Mouse (Mus musculus): ENCODE measurements at regions not wholly inside any gene's neighbourhood (a gene's known extent, or its start where the extent isn't known, plus 50 kb on each side); places are given as distances from the start of the nearest gene placed in this dataset.

GRCm38 (mm10) chr14:102837602-102838001 lies 144.8 kb downstream of the Kctd12 start:
- DNase-seq: no peak
- TF ChIP-seq CTCF (IDR thresholded peaks at IDR 0.05; ENCODE audit: borderline replicate concordance, insufficient read depth, low read depth, low read length) (no peak), POLR2A (IDR thresholded peaks at IDR 0.05; ENCODE audit: borderline replicate concordance, insufficient read depth, low read length) (no peak)
- H3K27me3 ChIP-seq (ENCODE audit: control insufficient read depth, insufficient read depth, low read length): no peaks in the 10 kb centered on the region
- no peak overlapping the region for H3K27ac ChIP-seq (ENCODE audit: insufficient read depth, low read length)
- no peak overlapping the region for H3K4me3 ChIP-seq (replicated peaks; ENCODE audit: insufficient read depth, low read depth, low read length)
- 70% methylated on average over 1 of the region's 1 CpGs for WGBS
- H3K4me1 ChIP-seq (ENCODE audit: control insufficient read depth, insufficient read depth, low read length): no peaks in the 10 kb centered on the region

GRCm38 (mm10) chr14:102835118-102835769 lies 147.2 kb downstream of the Kctd12 start:
- no peak overlapping the region for H3K4me3 ChIP-seq (replicated peaks; ENCODE audit: insufficient read depth, low read depth, low read length)
- H3K4me1 ChIP-seq (ENCODE audit: control insufficient read depth, insufficient read depth, low read length): no peaks in the 10 kb centered on the region
- no peak for DNase-seq
- no peak overlapping the region for H3K27ac ChIP-seq (ENCODE audit: insufficient read depth, low read length)
- TF ChIP-seq CTCF (IDR thresholded peaks at IDR 0.05; ENCODE audit: borderline replicate concordance, insufficient read depth, low read depth, low read length): no peak
- TF ChIP-seq POLR2A (IDR thresholded peaks at IDR 0.05; ENCODE audit: borderline replicate concordance, insufficient read depth, low read length): no peak
- WGBS: 88% methylated on average over 11 of the region's 11 CpGs
- no peaks in the 10 kb centered on the region for H3K27me3 ChIP-seq (ENCODE audit: control insufficient read depth, insufficient read depth, low read length)

GRCm38 (mm10) chr14:102828442-102828841 lies 154.0 kb downstream of the Kctd12 start:
- no peak for TF ChIP-seq POLR2A (IDR thresholded peaks at IDR 0.05; ENCODE audit: borderline replicate concordance, insufficient read depth, low read length)
- no peak for TF ChIP-seq CTCF (IDR thresholded peaks at IDR 0.05; ENCODE audit: borderline replicate concordance, insufficient read depth, low read depth, low read length)
- Histone ChIP-seq H3K4me1 (ENCODE audit: control insufficient read depth, insufficient read depth, low read length) (no peaks in the 10 kb centered on the region), H3K27ac (ENCODE audit: insufficient read depth, low read length) (no peak overlapping the region), H3K27me3 (ENCODE audit: control insufficient read depth, insufficient read depth, low read length) (no peaks in the 10 kb centered on the region), H3K4me3 (replicated peaks; ENCODE audit: insufficient read depth, low read depth, low read length) (no peak overlapping the region)
- 88% methylated on average over 3 of the region's 3 CpGs for WGBS
- DNase-seq: no peak

GRCm38 (mm10) chr14:102827756-102828384 lies 154.6 kb downstream of the Kctd12 start:
- TF ChIP-seq CTCF (IDR thresholded peaks at IDR 0.05; ENCODE audit: borderline replicate concordance, insufficient read depth, low read depth, low read length) (no peak), POLR2A (IDR thresholded peaks at IDR 0.05; ENCODE audit: borderline replicate concordance, insufficient read depth, low read length) (no peak)
- Histone ChIP-seq H3K27ac (ENCODE audit: insufficient read depth, low read length) (no peak overlapping the region), H3K4me3 (replicated peaks; ENCODE audit: insufficient read depth, low read depth, low read length) (no peak overlapping the region), H3K4me1 (ENCODE audit: control insufficient read depth, insufficient read depth, low read length) (no peaks in the 10 kb centered on the region), H3K27me3 (ENCODE audit: control insufficient read depth, insufficient read depth, low read length) (no peaks in the 10 kb centered on the region)
- 76% methylated on average over 7 of the region's 7 CpGs for WGBS
- DNase-seq: no peak

- DNase-seq: no peak
- 86% methylated on average over 7 of the region's 7 CpGs for WGBS
- H3K4me1 ChIP-seq (ENCODE audit: control insufficient read depth, insufficient read depth, low read length): no peaks in the 10 kb centered on the region
- TF ChIP-seq POLR2A (IDR thresholded peaks at IDR 0.05; ENCODE audit: borderline replicate concordance, insufficient read depth, low read length) (no peak), CTCF (IDR thresholded peaks at IDR 0.05; ENCODE audit: borderline replicate concordance, insufficient read depth, low read depth, low read length) (no peak)
- no peak overlapping the region for H3K27ac ChIP-seq (ENCODE audit: insufficient read depth, low read length)
- no peaks in the 10 kb centered on the region for H3K27me3 ChIP-seq (ENCODE audit: control insufficient read depth, insufficient read depth, low read length)
- no peak overlapping the region for H3K4me3 ChIP-seq (replicated peaks; ENCODE audit: insufficient read depth, low read depth, low read length)
Measured at GRCm38 (mm10) chr14:102825525-102825924, 156.9 kb downstream of the Kctd12 start.

GRCm38 (mm10) chr14:102820663-102821062 lies 161.8 kb downstream of the Kctd12 start:
- no peak for DNase-seq
- TF ChIP-seq POLR2A (IDR thresholded peaks at IDR 0.05; ENCODE audit: borderline replicate concordance, insufficient read depth, low read length): no peak
- no peak for TF ChIP-seq CTCF (IDR thresholded peaks at IDR 0.05; ENCODE audit: borderline replicate concordance, insufficient read depth, low read depth, low read length)
- 81% methylated on average over 5 of the region's 5 CpGs for WGBS
- no peaks in the 10 kb centered on the region for H3K4me1 ChIP-seq (ENCODE audit: control insufficient read depth, insufficient read depth, low read length)
- no peaks in the 10 kb centered on the region for H3K27me3 ChIP-seq (ENCODE audit: control insufficient read depth, insufficient read depth, low read length)
- H3K4me3 ChIP-seq (replicated peaks; ENCODE audit: insufficient read depth, low read depth, low read length): no peak overlapping the region
- H3K27ac ChIP-seq (ENCODE audit: insufficient read depth, low read length): no peak overlapping the region

- no peak overlapping the region for H3K27ac ChIP-seq (ENCODE audit: insufficient read depth, low read length)
- TF ChIP-seq POLR2A (IDR thresholded peaks at IDR 0.05; ENCODE audit: borderline replicate concordance, insufficient read depth, low read length) (no peak), CTCF (IDR thresholded peaks at IDR 0.05; ENCODE audit: borderline replicate concordance, insufficient read depth, low read depth, low read length) (no peak)
- no peaks in the 10 kb centered on the region for H3K27me3 ChIP-seq (ENCODE audit: control insufficient read depth, insufficient read depth, low read length)
- WGBS: 69% methylated on average over 5 of the region's 5 CpGs
- DNase-seq: no peak
- no peak overlapping the region for H3K4me3 ChIP-seq (replicated peaks; ENCODE audit: insufficient read depth, low read depth, low read length)
- H3K4me1 ChIP-seq (ENCODE audit: control insufficient read depth, insufficient read depth, low read length): no peaks in the 10 kb centered on the region
Measured at GRCm38 (mm10) chr14:102811678-102812081, 170.8 kb downstream of the Kctd12 start.

GRCm38 (mm10) chr14:102811022-102811421 lies 171.4 kb downstream of the Kctd12 start:
- Histone ChIP-seq H3K27me3 (ENCODE audit: control insufficient read depth, insufficient read depth, low read length) (no peaks in the 10 kb centered on the region), H3K27ac (ENCODE audit: insufficient read depth, low read length) (no peak overlapping the region), H3K4me3 (replicated peaks; ENCODE audit: insufficient read depth, low read depth, low read length) (no peak overlapping the region), H3K4me1 (ENCODE audit: control insufficient read depth, insufficient read depth, low read length) (no peaks in the 10 kb centered on the region)
- TF ChIP-seq CTCF (IDR thresholded peaks at IDR 0.05; ENCODE audit: borderline replicate concordance, insufficient read depth, low read depth, low read length): no peak
- no peak for TF ChIP-seq POLR2A (IDR thresholded peaks at IDR 0.05; ENCODE audit: borderline replicate concordance, insufficient read depth, low read length)
- WGBS: 65% methylated on average over 5 of the region's 5 CpGs
- no peak for DNase-seq

Data from cerebellum, adult 2 months (tissue).